Mouse (Mus musculus): Measurements from ENCODE around the gene Prr36. TPM values are rescaled to one million over a fixed set of nuclear protein-coding genes. Genes with fewer than 3 reads are reported as not detected.
A peak's percentile ranks its signal among the peaks of the same experiment; 100 is the strongest.

Gene Prr36
- polyA plus RNA-seq, 1 experiment from 2014 or later = 34.6 TPM

DNA sequence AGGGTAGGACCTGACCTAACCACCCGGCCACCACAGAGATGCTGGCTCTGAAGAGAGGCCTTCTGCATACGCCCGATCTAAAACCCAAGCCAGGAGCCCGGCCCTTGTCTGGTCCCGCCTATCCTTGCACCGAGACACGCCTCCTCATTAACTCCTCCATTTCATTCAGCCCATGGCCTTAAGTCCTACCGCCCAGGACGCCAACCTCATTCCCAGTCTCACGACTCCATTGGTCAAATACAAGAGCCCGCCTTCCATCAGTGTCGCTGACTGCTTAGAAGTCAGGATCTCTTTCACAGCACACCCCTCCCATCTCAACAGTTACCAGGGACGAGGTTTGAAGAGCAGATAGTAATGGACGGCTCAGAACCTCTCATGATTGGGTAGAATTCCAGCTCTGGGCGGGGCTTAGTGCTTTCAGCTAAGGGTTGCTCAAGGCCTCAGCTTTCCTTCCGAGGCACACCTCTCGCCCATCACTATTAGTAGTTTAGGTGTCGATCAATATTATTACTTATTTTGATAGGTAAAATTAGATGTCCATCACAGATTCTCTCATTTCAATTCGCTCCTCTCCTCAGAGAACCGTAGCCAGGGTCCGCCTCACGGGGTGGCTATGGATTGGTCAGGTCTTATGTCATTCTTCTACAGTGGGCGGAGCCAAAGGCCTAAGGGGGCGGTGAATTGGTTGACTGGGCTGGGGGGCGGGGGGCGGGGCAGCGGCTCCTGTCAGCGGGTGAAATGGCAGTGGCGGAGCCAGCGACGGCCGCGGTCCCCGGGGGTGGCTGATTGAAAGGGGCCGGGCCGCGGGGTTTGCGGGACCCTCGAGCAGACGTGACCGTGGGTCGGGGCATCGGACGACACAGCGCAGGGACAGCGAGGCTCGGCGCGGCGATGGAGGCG is 51.2 kb downstream of the Prr36 start, which contains the start of gene Evi5l:
Gene Evi5l (plus strand): TSS at position 716 of the 900 bp plus-strand sequence.
- Histone ChIP-seq H3K9ac (ENCODE audit: low read length) (peak within 1 kb of the TSS; percentile 75), H3K36me3 (ENCODE audit: control insufficient read depth, insufficient read depth, low read length) (no peaks in the 10 kb centered on the region), H3K4me2 (ENCODE audit: low read depth) (peak within 1 kb of the TSS; percentile 75), H3K4me3 (ENCODE audit: low read depth, low read length) (peak within 1 kb of the TSS; percentile 83), H3K9me3 (ENCODE audit: control insufficient read depth, low read length) (no peaks in the 10 kb centered on the region), H3K4me1 (ENCODE audit: control insufficient read depth, insufficient read depth, low read length) (peaks cover 2% of the 10 kb centered on the region; the same call in 1 of the 2 replicates), H3K27me3 (ENCODE audit: control insufficient read depth, insufficient read depth, low read length) (no peaks in the 10 kb centered on the region), H3K27ac (ENCODE audit: low read depth, low read length) (peak within 1 kb of the TSS; percentile 62; the same call in 1 of the 2 replicates)
- ATAC-seq (ENCODE audit: insufficient read depth, low FRiP score, low TSS enrichment) = peak; percentile 98
- WGBS = under 1% methylated on average over 49 of the region's 51 CpGs
- peak; percentile 97 for DNase-seq (ENCODE audit: low spot score)

DNA sequence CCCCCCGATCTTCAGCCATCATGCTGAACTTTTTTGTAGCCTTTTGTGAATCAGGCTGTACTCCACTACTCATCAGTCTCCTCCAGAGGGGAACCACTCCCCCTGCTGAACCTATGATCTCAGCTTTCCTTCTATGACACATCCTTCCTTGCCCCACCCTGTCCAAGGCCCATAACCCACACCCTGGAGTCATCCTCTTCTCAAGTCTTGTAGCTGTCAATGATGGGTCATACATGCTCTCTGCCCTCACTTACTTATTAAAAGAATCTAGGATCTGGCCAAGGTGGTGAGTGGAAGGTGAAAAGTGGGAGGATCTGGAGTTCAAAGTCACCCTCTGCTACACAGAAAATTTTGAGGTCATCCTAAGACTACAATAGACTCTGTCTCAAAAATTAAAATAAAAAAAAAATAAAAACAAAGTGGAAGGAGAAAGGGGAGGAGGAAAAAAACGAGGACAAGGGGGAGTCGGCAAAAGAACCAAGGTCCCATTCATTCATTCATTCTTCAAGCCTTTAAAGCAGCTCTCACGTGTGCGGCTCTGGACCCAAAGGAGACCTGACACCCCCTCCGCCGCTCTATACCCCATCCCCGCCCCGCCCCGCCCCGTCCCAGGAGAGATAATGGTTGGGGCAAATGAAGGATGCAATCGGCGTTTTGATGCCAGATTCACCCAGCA is 51.9 kb downstream of the Prr36 start:
- no peaks in the 10 kb centered on the region for H3K36me3 ChIP-seq (ENCODE audit: control insufficient read depth, insufficient read depth, low read length)
- ATAC-seq (ENCODE audit: insufficient read depth, low FRiP score, low TSS enrichment) = no peak
- peak overlapping the region; percentile 83 for H3K4me3 ChIP-seq (ENCODE audit: low read depth, low read length)
- no peaks in the 10 kb centered on the region for H3K27me3 ChIP-seq (ENCODE audit: control insufficient read depth, insufficient read depth, low read length)
- H3K9ac ChIP-seq (ENCODE audit: low read length) = no peak overlapping the region
- H3K9me3 ChIP-seq (ENCODE audit: control insufficient read depth, low read length) = no peaks in the 10 kb centered on the region
- no peak overlapping the region for H3K27ac ChIP-seq (ENCODE audit: low read depth, low read length)
- H3K4me1 ChIP-seq (ENCODE audit: control insufficient read depth, insufficient read depth, low read length) = peaks cover 2% of the 10 kb centered on the region; the same call in 1 of the 2 replicates
- WGBS = 11% methylated on average over 12 of the region's 13 CpGs
- no peak for DNase-seq (ENCODE audit: low spot score)
- peak overlapping the region; percentile 46 for H3K4me2 ChIP-seq (ENCODE audit: low read depth)

GRCm38 (mm10) chr8:4162786-4163185 is 54.5 kb downstream of the Prr36 start:
- no peaks in the 10 kb centered on the region for H3K9me3 ChIP-seq (ENCODE audit: control insufficient read depth, low read length)
- H3K4me2 ChIP-seq (ENCODE audit: low read depth) = no peak overlapping the region
- ATAC-seq (ENCODE audit: insufficient read depth, low FRiP score, low TSS enrichment) (no peak), DNase-seq (ENCODE audit: low spot score) (no peak)
- peaks cover 2% of the 10 kb centered on the region; the same call in 1 of the 2 replicates for H3K4me1 ChIP-seq (ENCODE audit: control insufficient read depth, insufficient read depth, low read length)
- WGBS = 66% methylated on average over 4 of the region's 4 CpGs
- no peak overlapping the region for H3K9ac ChIP-seq (ENCODE audit: low read length)
- H3K27me3 ChIP-seq (ENCODE audit: control insufficient read depth, insufficient read depth, low read length) = no peaks in the 10 kb centered on the region
- H3K4me3 ChIP-seq (ENCODE audit: low read depth, low read length) = no peak overlapping the region
- no peaks in the 10 kb centered on the region for H3K36me3 ChIP-seq (ENCODE audit: control insufficient read depth, insufficient read depth, low read length)
- H3K27ac ChIP-seq (ENCODE audit: low read depth, low read length) = no peak overlapping the region

Other genes with a start within 250 kb of the Prr36 start
- not detected in 2 replicates for gene Cd209f, start 111.6 kb downstream of the Prr36 start, polyA plus RNA-seq (2014; fragmentation: Nextera tagmentation; extraction: Ambion mirVana)
- not detected in 2 replicates for gene Cd209g, start 83.4 kb downstream of the Prr36 start, polyA plus RNA-seq (2014; fragmentation: Nextera tagmentation; extraction: Ambion mirVana)
- gene Evi5l, start 50.9 kb downstream of the Prr36 start, polyA plus RNA-seq (2014; fragmentation: Nextera tagmentation; extraction: Ambion mirVana) = 36.1 and 39.0 TPM in 2 replicates
- 0.05 TPM in 1 of 2 replicates, not detected in the other for gene Lrrc8e, start 9.4 kb upstream of the Prr36 start, polyA plus RNA-seq (2014; fragmentation: Nextera tagmentation; extraction: Ambion mirVana)
- gene Map2k7, start 21.3 kb upstream of the Prr36 start, polyA plus RNA-seq (2014; fragmentation: Nextera tagmentation; extraction: Ambion mirVana) = 23.0 and 23.4 TPM in 2 replicates
- 0.43 and 0.70 TPM in 2 replicates for gene Gm49320, start 21.4 kb upstream of the Prr36 start, polyA plus RNA-seq (2014; fragmentation: Nextera tagmentation; extraction: Ambion mirVana)
- 2.1 and 2.3 TPM in 2 replicates for gene Tgfbr3l, start 30.8 kb upstream of the Prr36 start, polyA plus RNA-seq (2014; fragmentation: Nextera tagmentation; extraction: Ambion mirVana)
- 61.4 and 68.6 TPM in 2 replicates for gene Snapc2, start 35.6 kb upstream of the Prr36 start, polyA plus RNA-seq (2014; fragmentation: Nextera tagmentation; extraction: Ambion mirVana)
- gene Ctxn1, start 41.8 kb upstream of the Prr36 start, polyA plus RNA-seq (2014; fragmentation: Nextera tagmentation; extraction: Ambion mirVana) = 140 TPM in 2 replicates
- gene Timm44, start 58.5 kb upstream of the Prr36 start, polyA plus RNA-seq (2014; fragmentation: Nextera tagmentation; extraction: Ambion mirVana) = 63.2 and 75.2 TPM in 2 replicates
- 15.8 and 17.9 TPM in 2 replicates for gene Ccl25, start 107.8 kb upstream of the Prr36 start, polyA plus RNA-seq (2014; fragmentation: Nextera tagmentation; extraction: Ambion mirVana)
- gene Elavl1, start 108.0 kb upstream of the Prr36 start, polyA plus RNA-seq (2014; fragmentation: Nextera tagmentation; extraction: Ambion mirVana) = 310 and 311 TPM in 2 replicates

All from neural tube, embryonic 11.5 days (tissue).